Mouse (Mus musculus) megakaryocyte, embryonic 14.5 days (primary cell): ENCODE measurements at regions not wholly inside any gene's neighbourhood (a gene's known extent, or its start where the extent isn't known, plus 50 kb on each side); places are given as distances from the start of the nearest gene placed in this dataset.

ENCODE experiments used
- H3K27me3 ChIP-seq: replicated peaks from 2 replicates; pipeline ENCODE3; 2012; ENCODE audit warnings: inconsistent platforms
- H3K36me3 ChIP-seq: replicated peaks from 2 replicates; pipeline ENCODE3; 2012; ENCODE audit warnings: low read length, inconsistent platforms, mixed read lengths
- H3K4me1 ChIP-seq: 2 replicates; pipeline ENCODE4 v1.6.1; 2012; ENCODE audit warnings: inconsistent platforms
- H3K4me3 ChIP-seq: replicated peaks from 2 replicates; pipeline ENCODE3; 2012; ENCODE audit warnings: moderate library complexity, mild to moderate bottlenecking, inconsistent platforms
- H3K9me3 ChIP-seq: 2 replicates; pipeline ENCODE4 v1.6.1; 2012; ENCODE audit warnings: inconsistent platforms
- FLI1 ChIP-seq: IDR thresholded peaks from 2 replicates; pipeline ENCODE4 v1.6.1; 2012; ENCODE audit warnings: low read length, inconsistent platforms, mixed read lengths
- GATA1 ChIP-seq: IDR thresholded peaks from 3 replicates; pipeline ENCODE4 v1.6.1; 2012; ENCODE audit warnings: mixed read lengths, low read length, inconsistent platforms, borderline replicate concordance

DNA sequence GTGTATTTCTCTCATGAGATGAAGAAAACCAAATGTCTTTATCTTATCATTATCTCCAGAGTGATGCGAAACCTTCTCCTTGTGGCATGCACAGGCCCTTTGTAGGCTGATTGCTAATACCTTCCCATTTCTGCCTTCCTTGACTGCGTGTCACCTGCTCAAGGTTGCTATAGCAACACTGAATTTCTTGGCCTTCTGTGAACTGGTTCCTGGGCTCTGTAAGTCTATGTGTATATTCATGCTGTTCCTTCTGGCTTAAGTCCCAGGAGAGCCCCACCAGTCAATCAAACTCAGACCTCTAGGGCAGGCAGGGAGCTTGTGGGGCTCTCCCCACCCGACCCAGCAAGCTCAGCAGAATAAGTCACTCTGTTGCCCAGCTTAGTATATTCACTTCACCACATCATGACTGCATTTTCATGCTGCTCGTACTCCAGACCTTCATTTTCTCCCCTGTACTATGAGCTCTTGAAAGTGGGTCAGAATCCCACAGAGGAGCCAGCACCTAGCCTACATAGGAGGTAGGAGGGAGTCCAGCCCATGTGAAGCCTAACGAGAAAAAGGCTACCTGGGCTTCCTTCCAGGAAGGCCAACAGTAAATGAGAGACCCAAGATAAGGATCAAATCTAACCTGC is 121.9 kb downstream of the Gm10260 start:
- TF ChIP-seq GATA1 (no peak), FLI1 (no peak)
- H3K9me3 ChIP-seq, result peaks cover 26% of the 10 kb centered on the region
- no peaks in the 10 kb centered on the region for H3K36me3 ChIP-seq
- H3K4me3 ChIP-seq, result no peak overlapping the region
- peaks cover 2% of the 10 kb centered on the region for H3K27me3 ChIP-seq
- no peaks in the 10 kb centered on the region for H3K4me1 ChIP-seq

DNA sequence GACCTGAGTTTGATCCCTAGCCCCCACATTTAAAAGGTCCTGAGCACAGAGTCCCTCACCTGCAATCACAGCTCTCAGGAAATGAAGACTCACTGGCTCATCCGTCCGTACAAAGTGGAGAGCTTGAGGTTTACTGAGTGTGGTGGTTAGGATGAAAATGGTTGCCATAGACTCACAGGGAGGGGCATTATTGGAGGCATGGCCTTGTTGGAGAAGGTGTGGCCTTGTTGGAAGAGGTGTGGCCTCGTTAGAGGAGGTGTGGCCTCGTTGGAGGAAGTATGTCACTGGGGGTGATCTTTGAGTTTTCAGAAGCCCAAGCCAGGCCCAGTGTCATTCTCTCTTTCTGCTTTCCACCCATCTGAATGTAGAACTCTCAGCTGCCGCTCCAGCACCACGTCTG is 122.9 kb downstream of the Gm10260 start:
- Histone ChIP-seq H3K9me3 (peaks cover 26% of the 10 kb centered on the region), H3K4me3 (no peak overlapping the region), H3K4me1 (no peaks in the 10 kb centered on the region), H3K27me3 (peaks cover 2% of the 10 kb centered on the region), H3K36me3 (no peaks in the 10 kb centered on the region)
- TF ChIP-seq GATA1 (no peak), FLI1 (no peak)

DNA sequence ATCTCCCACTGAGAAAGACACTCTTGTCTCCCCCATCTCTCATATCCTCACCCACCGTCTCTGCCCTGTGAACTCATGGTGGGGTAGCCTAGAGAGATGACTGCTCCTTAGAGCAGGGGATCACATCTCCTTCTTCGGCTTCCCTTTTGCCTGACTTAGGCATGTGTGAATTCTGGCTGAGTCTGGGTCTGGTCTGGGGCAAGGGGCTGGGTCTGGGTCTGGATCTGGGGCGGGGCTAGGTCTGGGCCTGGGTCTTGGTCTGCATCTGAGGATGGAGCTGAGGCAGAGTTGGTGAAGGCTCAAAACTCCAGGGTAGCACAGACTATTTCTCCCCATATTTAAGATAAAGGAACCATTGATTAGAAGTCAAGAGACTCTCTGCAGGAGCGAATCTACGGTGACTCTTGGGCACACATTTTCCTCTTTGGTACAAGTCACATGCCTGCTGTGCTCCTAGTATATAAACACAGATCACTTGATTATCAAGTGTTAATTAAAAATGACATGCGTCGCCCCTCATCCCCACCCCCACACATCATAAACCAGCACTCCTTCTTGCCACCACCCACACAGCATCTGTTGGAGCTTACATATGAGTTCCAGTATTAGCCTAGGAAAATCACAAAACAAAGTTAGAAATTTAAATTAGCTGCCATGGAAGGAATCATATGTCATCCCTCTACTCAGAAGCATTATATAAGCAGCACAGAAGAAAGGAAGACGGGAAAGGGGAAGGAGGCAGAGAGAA is 126.2 kb downstream of the Gm10260 start:
- no peaks in the 10 kb centered on the region for H3K36me3 ChIP-seq
- TF ChIP-seq GATA1 (no peak), FLI1 (no peak)
- no peaks in the 10 kb centered on the region for H3K4me1 ChIP-seq
- no peak overlapping the region for H3K4me3 ChIP-seq
- peaks cover 4% of the 10 kb centered on the region for H3K27me3 ChIP-seq
- peaks cover 27% of the 10 kb centered on the region for H3K9me3 ChIP-seq

DNA sequence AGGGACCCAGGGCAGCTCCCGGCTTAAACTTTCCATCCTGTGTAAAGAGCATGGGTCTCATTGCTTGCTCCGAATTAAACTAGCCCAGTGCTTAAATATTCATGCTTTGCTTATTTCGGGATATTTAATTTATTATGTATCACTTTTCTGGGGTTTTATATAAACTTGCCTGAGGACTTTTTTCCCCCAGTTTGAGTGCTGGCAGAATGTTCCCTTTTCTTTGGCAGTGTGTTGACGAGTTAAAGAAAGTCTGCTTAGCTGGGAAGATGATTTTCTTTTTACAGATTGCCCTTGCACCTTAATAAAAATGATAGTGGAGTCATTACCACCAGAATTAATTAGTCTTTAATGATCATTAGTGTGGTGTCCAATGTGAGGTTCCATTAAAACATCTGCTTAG is 126.9 kb downstream of the Gm10260 start:
- no peaks in the 10 kb centered on the region for H3K4me1 ChIP-seq
- H3K36me3 ChIP-seq, result no peaks in the 10 kb centered on the region
- peaks cover 24% of the 10 kb centered on the region for H3K9me3 ChIP-seq
- no peak overlapping the region for H3K4me3 ChIP-seq
- H3K27me3 ChIP-seq, result peaks cover 4% of the 10 kb centered on the region
- TF ChIP-seq FLI1 (no peak), GATA1 (no peak)

DNA sequence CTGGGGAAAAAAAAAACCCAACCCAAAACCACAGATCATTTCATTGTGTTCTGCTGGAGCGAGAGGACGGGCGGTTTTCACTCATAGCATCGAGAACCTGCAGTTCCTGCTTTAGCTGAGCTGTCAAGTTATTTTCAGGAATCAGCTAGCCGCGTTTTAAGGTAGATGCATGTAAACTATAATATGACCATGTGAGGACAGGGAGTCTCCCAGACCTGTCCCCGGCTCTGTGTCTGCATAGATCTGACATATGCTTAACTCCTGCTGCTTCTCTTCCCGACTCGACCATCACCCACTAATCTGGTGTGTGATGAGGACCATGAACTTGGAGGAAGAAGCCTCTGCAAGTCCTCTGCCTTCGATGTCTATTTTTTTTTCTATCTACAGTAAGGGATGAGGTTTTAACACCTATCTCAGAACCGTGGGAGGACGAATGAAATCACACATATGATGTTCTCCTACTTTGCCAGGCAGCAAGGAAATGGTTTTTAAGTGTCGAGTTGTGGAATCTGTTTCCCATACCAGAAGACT is 128.5 kb downstream of the Gm10260 start:
- Histone ChIP-seq H3K27me3 (peaks cover 7% of the 10 kb centered on the region), H3K9me3 (peaks cover 18% of the 10 kb centered on the region; the same call in 1 of the 2 replicates), H3K4me3 (no peak overlapping the region), H3K4me1 (no peaks in the 10 kb centered on the region), H3K36me3 (no peaks in the 10 kb centered on the region)
- TF ChIP-seq FLI1, result no peak
- TF ChIP-seq GATA1, result no peak

DNA sequence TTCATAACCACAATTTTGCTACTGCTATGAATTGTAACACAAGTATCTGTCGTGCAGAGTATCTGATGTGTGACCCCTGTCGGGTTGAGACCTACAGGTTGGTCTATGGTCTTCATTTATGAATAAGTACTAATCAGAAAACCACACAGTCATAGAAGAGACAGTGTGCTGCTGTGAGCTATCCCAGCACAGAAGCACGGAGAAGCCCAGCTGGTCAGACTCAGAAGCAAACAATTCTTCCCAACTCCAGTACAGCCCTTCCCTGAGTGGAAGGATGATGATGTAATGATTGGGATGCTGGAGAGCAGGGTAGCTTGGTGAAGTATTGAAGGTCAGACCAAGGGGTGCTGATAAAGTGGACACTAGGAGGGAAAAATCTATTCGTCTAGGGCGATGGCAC is 129.5 kb downstream of the Gm10260 start:
- no peaks in the 10 kb centered on the region for H3K36me3 ChIP-seq
- H3K9me3 ChIP-seq, result peaks cover 18% of the 10 kb centered on the region; the same call in 1 of the 2 replicates
- H3K27me3 ChIP-seq, result peaks cover 10% of the 10 kb centered on the region
- TF ChIP-seq GATA1 (no peak), FLI1 (no peak)
- H3K4me1 ChIP-seq, result no peaks in the 10 kb centered on the region
- H3K4me3 ChIP-seq, result no peak overlapping the region

GRCm38 (mm10) chr13:97628608-97629007 is 131.8 kb downstream of the Gm10260 start:
- no peak overlapping the region for H3K4me3 ChIP-seq
- H3K36me3 ChIP-seq, result no peaks in the 10 kb centered on the region
- TF ChIP-seq GATA1 (no peak), FLI1 (no peak)
- no peaks in the 10 kb centered on the region for H3K4me1 ChIP-seq
- peaks cover 13% of the 10 kb centered on the region; the same call in 1 of the 2 replicates for H3K9me3 ChIP-seq
- H3K27me3 ChIP-seq, result peaks cover 9% of the 10 kb centered on the region

GRCm38 (mm10) chr13:97627247-97627646 is 133.2 kb downstream of the Gm10260 start:
- TF ChIP-seq FLI1 (no peak), GATA1 (no peak)
- peaks cover 9% of the 10 kb centered on the region for H3K27me3 ChIP-seq
- H3K4me1 ChIP-seq, result no peaks in the 10 kb centered on the region
- no peak overlapping the region for H3K4me3 ChIP-seq
- no peaks in the 10 kb centered on the region for H3K36me3 ChIP-seq
- peaks cover 13% of the 10 kb centered on the region; the same call in 1 of the 2 replicates for H3K9me3 ChIP-seq

- Histone ChIP-seq H3K4me3 (no peak overlapping the region), H3K4me1 (no peaks in the 10 kb centered on the region), H3K27me3 (peaks cover 9% of the 10 kb centered on the region), H3K9me3 (peaks cover 13% of the 10 kb centered on the region; the same call in 1 of the 2 replicates), H3K36me3 (no peaks in the 10 kb centered on the region)
- TF ChIP-seq GATA1 (no peak), FLI1 (no peak)
These were observed 133.6 kb downstream of the Gm10260 start for GRCm38 (mm10) chr13:97626786-97627185.

GRCm38 (mm10) chr13:97626116-97626515 is 134.3 kb downstream of the Gm10260 start:
- Histone ChIP-seq H3K4me1 (no peaks in the 10 kb centered on the region), H3K36me3 (no peaks in the 10 kb centered on the region), H3K27me3 (peaks cover 10% of the 10 kb centered on the region), H3K9me3 (peaks cover 13% of the 10 kb centered on the region; the same call in 1 of the 2 replicates), H3K4me3 (no peak overlapping the region)
- TF ChIP-seq FLI1, result no peak
- TF ChIP-seq GATA1, result no peak

DNA sequence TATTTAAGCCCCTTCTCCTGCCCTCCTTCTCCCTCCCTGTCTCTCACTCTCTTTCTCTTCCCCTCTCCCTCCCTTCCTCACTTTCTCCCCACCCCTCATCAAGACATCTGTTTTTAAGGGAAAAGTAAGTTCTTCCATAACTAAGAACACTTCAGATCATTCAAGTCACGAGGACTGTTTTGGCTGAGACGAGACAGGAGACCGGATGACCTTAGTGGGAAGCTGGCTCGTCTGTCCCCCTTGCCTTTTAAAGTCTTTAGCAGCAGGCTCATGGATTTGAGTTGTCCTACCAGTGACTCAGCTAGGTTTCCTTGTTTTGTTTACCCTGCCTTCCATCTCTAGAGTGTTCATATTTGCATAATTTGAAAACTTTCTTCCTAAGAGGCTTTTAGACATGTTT is 135.0 kb downstream of the Gm10260 start:
- no peaks in the 10 kb centered on the region for H3K4me1 ChIP-seq
- H3K27me3 ChIP-seq, result peaks cover 10% of the 10 kb centered on the region
- H3K4me3 ChIP-seq, result no peak overlapping the region
- peaks cover 13% of the 10 kb centered on the region; the same call in 1 of the 2 replicates for H3K9me3 ChIP-seq
- no peak for TF ChIP-seq FLI1
- TF ChIP-seq GATA1, result no peak
- H3K36me3 ChIP-seq, result no peaks in the 10 kb centered on the region
